Mouse (Mus musculus) right cerebral cortex, adult 18-20 months (tissue): Measurements from ENCODE around the gene Polh.

ENCODE experiments used
- DNase-seq: peaks from one replicate; pipeline ENCODE4 v3.0.0; 2022; ENCODE audit warnings: mixed read lengths

Gene Polh

GRCm38 (mm10) chr17:46129741-46130498 lies 72.5 kb downstream of the Polh start:
- DNase-seq, result peak; percentile 24

- no peak for DNase-seq
Measured at GRCm38 (mm10) chr17:46127814-46128493, 74.5 kb downstream of the Polh start.

- no peak for DNase-seq
Measured at GRCm38 (mm10) chr17:46126608-46127007, 75.8 kb downstream of the Polh start.

GRCm38 (mm10) chr17:46123953-46124700 lies 78.3 kb downstream of the Polh start:
- DNase-seq, result no peak

GRCm38 (mm10) chr17:46123285-46123684 lies 79.2 kb downstream of the Polh start:
- no peak for DNase-seq

GRCm38 (mm10) chr17:46122791-46123190 lies 79.7 kb downstream of the Polh start:
- DNase-seq, result no peak
